Comparison of ENCODE assay signal across 17 mouse cellular contexts in the genomic region with DNA sequence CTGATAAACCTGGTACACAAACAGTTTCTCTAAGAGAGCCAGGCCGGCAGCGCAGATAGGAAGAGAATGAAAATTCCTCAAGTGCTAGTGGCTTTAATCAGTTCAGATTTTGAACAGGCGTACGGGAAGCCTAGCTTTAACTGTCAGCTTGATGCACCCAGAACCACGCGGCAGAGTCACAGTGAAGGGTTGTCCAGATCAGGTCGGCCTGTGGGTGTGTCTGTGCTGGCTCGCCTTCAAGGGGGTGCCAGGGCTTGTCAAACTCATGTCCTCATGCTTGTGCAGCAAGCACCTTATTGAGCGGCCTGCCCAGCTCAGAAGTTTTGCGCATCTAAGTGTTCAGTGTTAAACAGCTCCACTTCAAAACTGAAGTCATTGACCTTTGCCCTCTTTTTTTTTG.
"Had no signal": no experiment of that assay in that cellular context is flagged by ENCODE, and none has a peak within 500 bp of the region (broad histone marks: within the 10 kb centered on the region; RNA-seq: fewer than 3 reads in every experiment).

No protein-coding gene starts in this region.

- DNase-seq: kidney, postnatal 10 days; kidney, postnatal 4 days; lung, adult 2 months; lung, postnatal 4 days; retina, postnatal 1 day; right cerebral cortex, postnatal 4 days; spleen, adult 18-20 months; thymus, adult 2 months; thymus, postnatal 25 days had no signal

- H3K36me3 ChIP-seq: limb, embryonic 12.5 days; liver, embryonic 15.5 days; midbrain, embryonic 12.5 days; neural tube, embryonic 13.5 days had no signal

- H3K9me3 ChIP-seq: limb, embryonic 12.5 days; liver, embryonic 15.5 days; megakaryocyte, embryonic 14.5 days; midbrain, embryonic 12.5 days; neural tube, embryonic 13.5 days had no signal

- H3K4me2 ChIP-seq: limb, embryonic 12.5 days; liver, embryonic 15.5 days; midbrain, embryonic 12.5 days; neural tube, embryonic 13.5 days had no signal

- ATAC-seq: lung, postnatal 0 days; midbrain, embryonic 16.5 days had no signal

- H3K27me3 ChIP-seq: limb, embryonic 12.5 days; liver, embryonic 15.5 days; midbrain, embryonic 12.5 days; neural tube, embryonic 13.5 days had no signal

- H3K9ac ChIP-seq: limb, embryonic 12.5 days; liver, embryonic 15.5 days; midbrain, embryonic 12.5 days; neural tube, embryonic 13.5 days had no signal

- H3K27ac ChIP-seq: layer of hippocampus, adult 2 months; limb, embryonic 12.5 days; liver, embryonic 15.5 days; midbrain, embryonic 12.5 days; neural tube, embryonic 13.5 days had no signal

- H3K4me3 ChIP-seq: layer of hippocampus, adult 2 months; limb, embryonic 12.5 days; liver, embryonic 15.5 days; megakaryocyte, embryonic 14.5 days; midbrain, embryonic 12.5 days; neural tube, embryonic 13.5 days had no signal

- H3K4me1 ChIP-seq: midbrain, embryonic 12.5 days had no signal
